Mouse (Mus musculus): ENCODE measurements around the gene Olfr1020. TPM values are rescaled to one million over a fixed set of nuclear protein-coding genes. Genes with fewer than 3 reads are reported as not detected.

Olfr1020 gene
- polyA plus RNA-seq (2017; shearing (Covaris generic)) = not detected

GRCm38 (mm10) chr2:85846730-85847129 is at the start of gene Olfr1020:
Olfr1020 (plus strand) TSS chr2:85847030.

GRCm38 (mm10) chr2:85802444-85802843 is 44.4 kb upstream of the Olfr1020 start, which contains the start of gene Olfr1016:
Olfr1016 (minus strand) TSS chr2:85802544.

GRCm38 (mm10) chr2:85818179-85818578 is 28.7 kb upstream of the Olfr1020 start, which contains the start of gene Olfr1018:
Olfr1018 (plus strand) TSS chr2:85818479.

GRCm38 (mm10) chr2:85845383-85845782 is 1.4 kb upstream of the Olfr1020 start, which contains the start of gene Olfr1019:
Olfr1019 (minus strand) TSS chr2:85845483.

GRCm38 (mm10) chr2:85868294-85868693 is 21.5 kb downstream of the Olfr1020 start, which contains the start of gene Olfr1022:
Olfr1022 (plus strand) TSS chr2:85868594.

GRCm38 (mm10) chr2:85885340-85885739 is 38.5 kb downstream of the Olfr1020 start, which contains the start of gene Olfr1023:
Olfr1023 (plus strand) TSS chr2:85885640.

Other genes starting within 250 kb of the Olfr1020 start
- gene Olfr1000, start 235.1 kb upstream of the Olfr1020 start, polyA plus RNA-seq (2017; shearing (Covaris generic)) = not detected
- not detected for gene Olfr1002, start 196.3 kb upstream of the Olfr1020 start, polyA plus RNA-seq (2017; shearing (Covaris generic))
- gene Olfr154, start 182.6 kb upstream of the Olfr1020 start, polyA plus RNA-seq (2017; shearing (Covaris generic)) = not detected
- gene Olfr1006, start 168.3 kb upstream of the Olfr1020 start, polyA plus RNA-seq (2017; shearing (Covaris generic)) = not detected
- gene Olfr1008, start 157.6 kb upstream of the Olfr1020 start, polyA plus RNA-seq (2017; shearing (Covaris generic)) = not detected
- not detected for gene Olfr1009, start 131.6 kb upstream of the Olfr1020 start, polyA plus RNA-seq (2017; shearing (Covaris generic))
- not detected for gene Olfr1012, start 84.3 kb upstream of the Olfr1020 start, polyA plus RNA-seq (2017; shearing (Covaris generic))
- gene Olfr1013, start 79.9 kb upstream of the Olfr1020 start, polyA plus RNA-seq (2017; shearing (Covaris generic)) = not detected
- not detected for gene Olfr1014, start 74.3 kb upstream of the Olfr1020 start, polyA plus RNA-seq (2017; shearing (Covaris generic))
- gene Olfr1015, start 65.0 kb upstream of the Olfr1020 start, polyA plus RNA-seq (2017; shearing (Covaris generic)) = not detected
- not detected for gene Olfr1016, start 44.5 kb upstream of the Olfr1020 start, polyA plus RNA-seq (2017; shearing (Covaris generic))
- not detected for gene Olfr1018, start 28.6 kb upstream of the Olfr1020 start, polyA plus RNA-seq (2017; shearing (Covaris generic))
- not detected for gene Olfr1019, start 1.5 kb upstream of the Olfr1020 start, polyA plus RNA-seq (2017; shearing (Covaris generic))
- not detected for gene Olfr1022, start 21.6 kb downstream of the Olfr1020 start, polyA plus RNA-seq (2017; shearing (Covaris generic))
- gene Olfr1023, start 38.6 kb downstream of the Olfr1020 start, polyA plus RNA-seq (2017; shearing (Covaris generic)) = not detected
- not detected for gene Olfr1024, start 58.0 kb downstream of the Olfr1020 start, polyA plus RNA-seq (2017; shearing (Covaris generic))
- not detected for gene Olfr1025-ps1, start 68.2 kb downstream of the Olfr1020 start, polyA plus RNA-seq (2017; shearing (Covaris generic))
- gene Olfr1026, start 74.5 kb downstream of the Olfr1020 start, polyA plus RNA-seq (2017; shearing (Covaris generic)) = not detected
- gene Olfr1028, start 103.4 kb downstream of the Olfr1020 start, polyA plus RNA-seq (2017; shearing (Covaris generic)) = not detected
- gene Olfr1029, start 126.9 kb downstream of the Olfr1020 start, polyA plus RNA-seq (2017; shearing (Covaris generic)) = not detected
- gene Olfr1030, start 132.2 kb downstream of the Olfr1020 start, polyA plus RNA-seq (2017; shearing (Covaris generic)) = not detected
- not detected for gene Olfr1031, start 143.3 kb downstream of the Olfr1020 start, polyA plus RNA-seq (2017; shearing (Covaris generic))
- gene Olfr1032, start 158.5 kb downstream of the Olfr1020 start, polyA plus RNA-seq (2017; shearing (Covaris generic)) = not detected
- gene Olfr1033, start 173.6 kb downstream of the Olfr1020 start, polyA plus RNA-seq (2017; shearing (Covaris generic)) = not detected
- gene Olfr1034, start 198.8 kb downstream of the Olfr1020 start, polyA plus RNA-seq (2017; shearing (Covaris generic)) = not detected
- gene Olfr1036, start 227.0 kb downstream of the Olfr1020 start, polyA plus RNA-seq (2017; shearing (Covaris generic)) = not detected
- gene Olfr1037, start 240.4 kb downstream of the Olfr1020 start, polyA plus RNA-seq (2017; shearing (Covaris generic)) = not detected

Data from inflammation-experienced regulatory T-cells, adult 16 weeks (primary cell).